Mouse (Mus musculus) lung, embryonic 14.5 days (tissue): ENCODE measurements around the gene Cadps2. TPM values are rescaled to one million over a fixed set of nuclear protein-coding genes. Genes with fewer than 3 reads are reported as not detected.

ENCODE experiments used
- ATAC-seq: fragments of 200-750 bp; cut with Nextera tagmentation; 2 replicates; pipeline ENCODE4 v1.8.0; 2017; ENCODE audit warnings: mild to moderate bottlenecking, moderate TSS enrichment, moderate library complexity; ENCODE audit not compliant: insufficient read depth
- DNase-seq: peaks from one replicate; pipeline ENCODE4 v3.0.0-alpha.2; 2015
- H3K27ac ChIP-seq: fragments of 300-500 bp; sonication (generic); 2 replicates; pipeline ENCODE4 v1.5.1; 2014; ENCODE audit warnings: low read depth, mild to moderate bottlenecking, moderate library complexity
- H3K27me3 ChIP-seq: fragments of 300-500 bp; sonication (generic); 2 replicates; pipeline ENCODE4 v1.6.1; 2014; ENCODE audit warnings: low read length, control low read depth; ENCODE audit not compliant: insufficient read depth
- H3K36me3 ChIP-seq: fragments of 300-500 bp; sonication (generic); 2 replicates; pipeline ENCODE4 v1.6.1; 2014; ENCODE audit warnings: control low read depth; ENCODE audit not compliant: insufficient read depth
- H3K4me1 ChIP-seq: fragments of 300-500 bp; sonication (generic); 2 replicates; pipeline ENCODE4 v1.6.1; 2014; ENCODE audit warnings: antibody characterized with exemption, control low read depth; ENCODE audit not compliant: insufficient read depth
- H3K4me2 ChIP-seq: fragments of 300-500 bp; sonication (generic); 2 replicates; pipeline ENCODE4 v1.6.1; 2014; ENCODE audit warnings: mild to moderate bottlenecking
- H3K4me3 ChIP-seq: fragments of 300-500 bp; sonication (generic); 2 replicates; pipeline ENCODE4 v1.5.1; 2014; ENCODE audit warnings: low read depth, low read length
- H3K9ac ChIP-seq: fragments of 300-500 bp; sonication (generic); 2 replicates; pipeline ENCODE4 v1.6.1; 2014
- H3K9me3 ChIP-seq: fragments of 300-500 bp; sonication (generic); 2 replicates; pipeline ENCODE4 v1.6.1; 2016; ENCODE audit warnings: low read depth, low read length, control low read depth
- CTCF ChIP-seq: IDR thresholded peaks from 2 replicates; pipeline ENCODE4 v1.5.1; 2016; ENCODE audit warnings: antibody characterized with exemption, low read depth
- WGBS: fragments of 180-500 bp; shearing (Covaris S2); extraction: QIAGEN DNeasy Blood & Tissue Kit; methylation state at CpG from one replicate; pipeline ENCODE4 v1.1.7; 2014; 5-methylcytosine and 5-hydroxymethylcytosine counted together
- polyA plus RNA-seq: library from polyadenylated mRNA; unstranded; fragments of >200 nt; fragmentation: Nextera tagmentation; extraction: Ambion mirVana; gene quantifications from 2 replicates; pipeline ENCODE4 v1.2.1, GENCODE M21; 2014

Gene Cadps2
- polyA plus RNA-seq, 1 experiment from 2014 or later = 6.7 TPM

- Histone ChIP-seq H3K9ac (no peak overlapping the region), H3K9me3 (no peaks in the 10 kb centered on the region), H3K27me3 (no peaks in the 10 kb centered on the region), H3K4me2 (no peak overlapping the region), H3K27ac (no peak overlapping the region), H3K4me1 (no peaks in the 10 kb centered on the region), H3K4me3 (no peak overlapping the region), H3K36me3 (no peaks in the 10 kb centered on the region)
- DNase-seq (no peak), ATAC-seq (no peak)
- no peak for TF ChIP-seq CTCF
- WGBS = 53% methylated on average over 7 of the region's 7 CpGs
Measured at GRCm38 (mm10) chr6:23337411-23338063, 501.7 kb downstream of the Cadps2 start.

GRCm38 (mm10) chr6:23314945-23315344 is 524.3 kb downstream of the Cadps2 start:
- no peaks in the 10 kb centered on the region for H3K36me3 ChIP-seq
- H3K27me3 ChIP-seq = no peaks in the 10 kb centered on the region
- TF ChIP-seq CTCF = no peak
- no peaks in the 10 kb centered on the region for H3K9me3 ChIP-seq
- H3K4me3 ChIP-seq = no peak overlapping the region
- H3K27ac ChIP-seq = no peak overlapping the region
- 64% methylated on average over 8 of the region's 8 CpGs for WGBS
- H3K4me2 ChIP-seq = no peak overlapping the region
- DNase-seq = no peak
- ATAC-seq = no peak
- no peak overlapping the region for H3K9ac ChIP-seq
- no peaks in the 10 kb centered on the region for H3K4me1 ChIP-seq

GRCm38 (mm10) chr6:23314291-23314690 is 524.9 kb downstream of the Cadps2 start:
- Histone ChIP-seq H3K36me3 (no peaks in the 10 kb centered on the region), H3K9ac (no peak overlapping the region), H3K27ac (no peak overlapping the region), H3K4me1 (no peaks in the 10 kb centered on the region), H3K4me3 (no peak overlapping the region), H3K27me3 (no peaks in the 10 kb centered on the region), H3K9me3 (no peaks in the 10 kb centered on the region), H3K4me2 (no peak overlapping the region)
- DNase-seq (no peak), ATAC-seq (no peak)
- WGBS = 77% methylated on average over 5 of the region's 5 CpGs
- TF ChIP-seq CTCF = no peak

GRCm38 (mm10) chr6:23306046-23306445 is 533.2 kb downstream of the Cadps2 start:
- Histone ChIP-seq H3K36me3 (no peaks in the 10 kb centered on the region), H3K9me3 (no peaks in the 10 kb centered on the region), H3K9ac (no peak overlapping the region), H3K4me1 (no peaks in the 10 kb centered on the region), H3K27ac (no peak overlapping the region), H3K4me2 (no peak overlapping the region), H3K4me3 (no peak overlapping the region), H3K27me3 (no peaks in the 10 kb centered on the region)
- no peak for ATAC-seq
- WGBS = 84% methylated on average over 6 of the region's 6 CpGs
- TF ChIP-seq CTCF = no peak
- no peak for DNase-seq

GRCm38 (mm10) chr6:23298596-23298995 is 540.6 kb downstream of the Cadps2 start:
- Histone ChIP-seq H3K36me3 (no peaks in the 10 kb centered on the region), H3K27me3 (no peaks in the 10 kb centered on the region), H3K9me3 (no peaks in the 10 kb centered on the region), H3K4me3 (no peak overlapping the region), H3K4me1 (no peaks in the 10 kb centered on the region), H3K9ac (no peak overlapping the region), H3K27ac (no peak overlapping the region), H3K4me2 (no peak overlapping the region)
- 79% methylated on average over 2 of the region's 2 CpGs for WGBS
- TF ChIP-seq CTCF = no peak
- ATAC-seq = no peak
- no peak for DNase-seq

GRCm38 (mm10) chr6:23294685-23295084 is 544.5 kb downstream of the Cadps2 start:
- Histone ChIP-seq H3K27ac (no peak overlapping the region), H3K9me3 (no peaks in the 10 kb centered on the region), H3K4me3 (no peak overlapping the region), H3K4me2 (no peak overlapping the region), H3K36me3 (no peaks in the 10 kb centered on the region), H3K9ac (no peak overlapping the region), H3K4me1 (no peaks in the 10 kb centered on the region), H3K27me3 (no peaks in the 10 kb centered on the region)
- 90% methylated on average over 4 of the region's 4 CpGs for WGBS
- ATAC-seq = no peak
- no peak for TF ChIP-seq CTCF
- no peak for DNase-seq

- WGBS = 78% methylated on average over 4 of the region's 4 CpGs
- H3K36me3 ChIP-seq = no peaks in the 10 kb centered on the region
- no peak for DNase-seq
Measured at GRCm38 (mm10) chr6:23288752-23289151, 550.5 kb downstream of the Cadps2 start.

GRCm38 (mm10) chr6:23281514-23281820 is 557.8 kb downstream of the Cadps2 start:
- Histone ChIP-seq H3K36me3 (no peaks in the 10 kb centered on the region), H3K9me3 (no peaks in the 10 kb centered on the region), H3K9ac (no peak overlapping the region), H3K27ac (no peak overlapping the region), H3K4me2 (no peak overlapping the region), H3K4me1 (no peaks in the 10 kb centered on the region), H3K27me3 (no peaks in the 10 kb centered on the region), H3K4me3 (no peak overlapping the region)
- ATAC-seq (no peak), DNase-seq (no peak)
- TF ChIP-seq CTCF = no peak
- WGBS = 58% methylated on average over 9 of the region's 9 CpGs

More at GRCm38 (mm10) chr6:23288752-23289151, 550.5 kb downstream of the Cadps2 start:
- no peaks in the 10 kb centered on the region for H3K4me1 ChIP-seq
- no peak overlapping the region for H3K4me3 ChIP-seq
- H3K9ac ChIP-seq = no peak overlapping the region
- H3K27me3 ChIP-seq = no peaks in the 10 kb centered on the region
- H3K27ac ChIP-seq = no peak overlapping the region
- no peaks in the 10 kb centered on the region for H3K9me3 ChIP-seq
- H3K4me2 ChIP-seq = no peak overlapping the region
- no peak for ATAC-seq
- no peak for TF ChIP-seq CTCF
